Mouse (Mus musculus) hindbrain, embryonic 11.5 days (tissue): ENCODE measurements around the gene Vwc2l. TPM values are rescaled to one million over a fixed set of nuclear protein-coding genes. Genes with fewer than 3 reads are reported as not detected.

ENCODE experiments used
- ATAC-seq: fragments of 200-750 bp; cut with Nextera tagmentation; 2 replicates; pipeline ENCODE4 v1.8.0; 2017; ENCODE audit warnings: mild to moderate bottlenecking, moderate TSS enrichment, moderate library complexity; ENCODE audit not compliant: low FRiP score
- DNase-seq: peaks from one replicate; pipeline ENCODE4 v3.0.0-alpha.2; 2015; ENCODE audit warnings: low spot score
- H3K27ac ChIP-seq: fragments of 300-500 bp; sonication (generic); 2 replicates; pipeline ENCODE4 v1.5.1; 2014; ENCODE audit warnings: mild to moderate bottlenecking, low read depth, low read length
- H3K27me3 ChIP-seq: fragments of 300-500 bp; sonication (generic); 2 replicates; pipeline ENCODE4 v1.6.1; 2014; ENCODE audit warnings: mild to moderate bottlenecking, low read length, moderate library complexity, mixed read lengths; ENCODE audit not compliant: control insufficient read depth, insufficient read depth
- H3K36me3 ChIP-seq: fragments of 300-500 bp; sonication (generic); 2 replicates; pipeline ENCODE4 v1.6.1; 2014; ENCODE audit warnings: mild to moderate bottlenecking, low read length, moderate library complexity, mixed read lengths; ENCODE audit not compliant: control insufficient read depth, insufficient read depth
- H3K4me1 ChIP-seq: fragments of 300-500 bp; sonication (generic); replicated peaks from 2 replicates; pipeline ENCODE4 v1.6.1; 2014; ENCODE audit warnings: low read length, mixed read lengths; ENCODE audit not compliant: control insufficient read depth, insufficient read depth
- H3K4me2 ChIP-seq: fragments of 300-500 bp; sonication (generic); replicated peaks from 2 replicates; pipeline ENCODE4 v1.6.1; 2014; ENCODE audit warnings: mild to moderate bottlenecking, low read depth, low read length
- H3K4me3 ChIP-seq: fragments of 300-500 bp; sonication (generic); 2 replicates; pipeline ENCODE4 v1.5.1; 2014; ENCODE audit warnings: low read depth, low read length
- H3K9ac ChIP-seq: fragments of 300-500 bp; sonication (generic); 2 replicates; pipeline ENCODE4 v1.6.1; 2014; ENCODE audit warnings: low read depth, low read length
- H3K9me3 ChIP-seq: fragments of 300-500 bp; sonication (generic); 2 replicates; pipeline ENCODE4 v1.6.1; 2016; ENCODE audit warnings: low read length; ENCODE audit not compliant: control insufficient read depth
- WGBS: fragments of 180-500 bp; shearing (Covaris S2); extraction: QIAGEN DNeasy Blood & Tissue Kit; methylation state at CpG from one replicate; pipeline ENCODE4 v1.1.7; 2014; 5-methylcytosine and 5-hydroxymethylcytosine counted together
- polyA plus RNA-seq: library from polyadenylated mRNA; unstranded; fragments of >200 nt; fragmentation: Nextera tagmentation; extraction: Ambion mirVana; gene quantifications from 2 replicates; pipeline ENCODE4 v1.2.1, GENCODE M21; 2014

The Vwc2l gene
- polyA plus RNA-seq, 1 experiment from 2014 or later = 1.2 TPM

GRCm38 (mm10) chr1:70933016-70933415 lies 207.5 kb downstream of the Vwc2l start:
- Histone ChIP-seq H3K4me1 (no peaks in the 10 kb centered on the region), H3K27ac (no peak overlapping the region), H3K4me3 (no peak overlapping the region), H3K9me3 (no peaks in the 10 kb centered on the region), H3K9ac (no peak overlapping the region), H3K36me3 (no peaks in the 10 kb centered on the region), H3K27me3 (no peaks in the 10 kb centered on the region), H3K4me2 (no peak overlapping the region)
- ATAC-seq = no peak
- no peak for DNase-seq
- 83% methylated on average over 4 of the region's 4 CpGs for WGBS
